Mouse (Mus musculus) embryonic fibroblast, embryonic 13.5 days (primary cell): ENCODE measurements around the gene Gm9964.

Source experiments
- CTCF ChIP-seq: IDR thresholded peaks from 2 replicates; pipeline ENCODE4 v1.5.1; 2011; ENCODE audit warnings: mild to moderate bottlenecking, control low read depth, low read length, moderate library complexity, borderline replicate concordance; ENCODE audit not compliant: insufficient read depth
- POLR2A ChIP-seq: IDR thresholded peaks from 2 replicates; pipeline ENCODE4 v1.6.1; 2011; ENCODE audit warnings: low read depth, mild to moderate bottlenecking, control low read depth, low read length, moderate library complexity

DNA sequence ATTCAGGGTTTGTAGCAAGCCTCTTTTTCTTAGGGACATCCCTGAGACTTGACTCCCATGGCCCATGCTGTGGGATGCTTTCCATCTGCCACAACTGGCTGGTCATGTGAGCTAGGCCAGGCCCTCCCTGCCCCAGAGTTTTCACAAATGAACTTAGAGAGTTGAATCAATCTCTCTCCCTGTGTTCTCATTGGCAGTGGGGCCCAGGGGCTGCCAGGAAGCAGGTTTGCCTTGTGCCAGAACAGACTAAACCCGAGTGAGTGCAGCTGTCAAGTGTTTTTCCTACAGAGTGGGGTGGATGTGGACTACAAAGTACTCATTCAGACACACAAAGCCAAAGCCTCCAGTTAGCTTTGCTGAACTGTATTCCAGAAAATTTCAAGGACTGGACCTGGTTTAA lies 29.5 kb downstream of the Gm9964 start:
- no peak for TF ChIP-seq POLR2A
- no peak for TF ChIP-seq CTCF
